Mouse (Mus musculus): ENCODE results near the gene Cdh4. TPM values are rescaled to one million over a fixed set of nuclear protein-coding genes. Genes with fewer than 3 reads are reported as not detected.

Cdh4 gene
- polyA plus RNA-seq, 1 experiment: not detected

DNA sequence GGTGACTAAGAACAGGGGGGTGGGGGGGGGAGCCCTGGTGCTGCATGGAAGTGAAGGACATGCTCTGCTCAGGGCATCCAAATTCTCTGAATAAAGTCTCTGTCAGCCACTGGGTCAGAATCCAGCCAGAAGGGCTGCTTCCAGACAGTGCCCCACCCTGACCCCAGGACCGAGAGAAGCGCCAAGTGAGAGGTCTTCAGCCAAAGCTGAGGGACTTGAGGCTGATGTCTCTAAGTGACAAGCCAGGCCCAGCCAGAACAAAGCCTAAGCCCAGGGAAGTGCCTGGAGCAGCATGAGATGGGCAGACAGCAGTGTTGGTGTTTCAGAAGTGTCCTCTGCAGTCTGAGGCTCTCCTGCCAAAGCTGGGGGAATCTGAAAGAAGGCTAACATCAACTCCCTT, 91.7 kb downstream of the Cdh4 start:
- Histone ChIP-seq H3K27me3 (replicated peaks) (peaks cover 1% of the 10 kb centered on the region), H3K4me1 (no peaks in the 10 kb centered on the region), H3K36me3 (replicated peaks; ENCODE audit: low read length) (no peaks in the 10 kb centered on the region), H3K9me3 (peaks cover 25% of the 10 kb centered on the region), H3K4me3 (replicated peaks) (no peak overlapping the region)
- TF ChIP-seq FLI1 (IDR thresholded peaks at IDR 0.05; ENCODE audit: low read length) (no peak), GATA1 (IDR thresholded peaks at IDR 0.05; ENCODE audit: borderline replicate concordance, low read length) (no peak)

DNA sequence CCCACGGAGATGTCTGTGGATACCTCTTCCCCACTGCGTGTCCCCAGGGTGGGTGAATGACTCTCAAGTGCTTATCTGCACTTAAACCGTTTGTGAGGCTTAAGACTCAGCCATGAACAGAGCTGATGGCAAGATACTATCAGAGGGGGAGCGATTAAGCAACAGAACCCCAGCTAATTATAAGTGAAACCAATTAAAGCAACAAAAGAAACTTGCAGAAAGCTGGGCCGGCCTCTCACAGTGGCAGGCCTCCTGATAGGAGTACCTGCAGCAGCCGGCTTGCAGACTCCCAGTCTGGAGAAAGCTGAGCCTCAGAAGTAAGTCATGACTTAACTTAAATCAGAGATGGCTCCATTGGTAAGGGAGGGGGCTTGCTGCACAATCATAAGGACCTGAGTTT, 93.0 kb downstream of the Cdh4 start:
- TF ChIP-seq FLI1 (IDR thresholded peaks at IDR 0.05; ENCODE audit: low read length): no peak
- no peak for TF ChIP-seq GATA1 (IDR thresholded peaks at IDR 0.05; ENCODE audit: borderline replicate concordance, low read length)
- Histone ChIP-seq H3K9me3 (peaks cover 27% of the 10 kb centered on the region), H3K4me1 (no peaks in the 10 kb centered on the region), H3K27me3 (replicated peaks) (peaks cover 1% of the 10 kb centered on the region), H3K36me3 (replicated peaks; ENCODE audit: low read length) (no peaks in the 10 kb centered on the region), H3K4me3 (replicated peaks) (no peak overlapping the region)

DNA sequence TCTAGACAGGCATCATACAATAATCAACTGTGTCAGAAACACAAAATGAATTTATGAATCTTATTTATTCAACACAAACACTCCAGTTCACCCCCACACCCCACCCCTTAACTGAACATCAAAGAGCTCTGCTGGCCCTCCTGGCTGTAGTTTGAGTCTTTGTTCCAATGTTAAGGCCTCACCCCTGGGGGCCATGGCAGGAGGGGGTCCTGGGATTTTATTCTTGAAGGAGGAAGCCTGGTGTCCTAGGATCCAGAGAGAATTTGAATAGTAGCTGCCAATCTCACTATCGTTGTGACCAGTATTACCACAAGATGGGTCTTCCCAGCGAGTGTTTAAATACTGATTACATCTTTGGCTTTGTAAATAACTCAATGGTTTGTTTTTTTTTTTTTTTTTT, 94.5 kb downstream of the Cdh4 start:
- H3K36me3 ChIP-seq (replicated peaks; ENCODE audit: low read length): no peaks in the 10 kb centered on the region
- H3K9me3 ChIP-seq: peaks cover 41% of the 10 kb centered on the region
- no peak for TF ChIP-seq FLI1 (IDR thresholded peaks at IDR 0.05; ENCODE audit: low read length)
- TF ChIP-seq GATA1 (IDR thresholded peaks at IDR 0.05; ENCODE audit: borderline replicate concordance, low read length): no peak
- peaks cover 1% of the 10 kb centered on the region for H3K27me3 ChIP-seq (replicated peaks)
- no peaks in the 10 kb centered on the region for H3K4me1 ChIP-seq
- H3K4me3 ChIP-seq (replicated peaks): no peak overlapping the region

- Histone ChIP-seq H3K4me1 (no peaks in the 10 kb centered on the region), H3K4me3 (replicated peaks) (no peak overlapping the region), H3K9me3 (peaks cover 46% of the 10 kb centered on the region), H3K36me3 (replicated peaks; ENCODE audit: low read length) (no peaks in the 10 kb centered on the region), H3K27me3 (replicated peaks) (peaks cover 1% of the 10 kb centered on the region)
- TF ChIP-seq FLI1 (IDR thresholded peaks at IDR 0.05; ENCODE audit: low read length): no peak
- TF ChIP-seq GATA1 (IDR thresholded peaks at IDR 0.05; ENCODE audit: borderline replicate concordance, low read length): no peak
These were observed 95.2 kb downstream of the Cdh4 start for GRCm38 (mm10) chr2:179537390-179537789.

DNA sequence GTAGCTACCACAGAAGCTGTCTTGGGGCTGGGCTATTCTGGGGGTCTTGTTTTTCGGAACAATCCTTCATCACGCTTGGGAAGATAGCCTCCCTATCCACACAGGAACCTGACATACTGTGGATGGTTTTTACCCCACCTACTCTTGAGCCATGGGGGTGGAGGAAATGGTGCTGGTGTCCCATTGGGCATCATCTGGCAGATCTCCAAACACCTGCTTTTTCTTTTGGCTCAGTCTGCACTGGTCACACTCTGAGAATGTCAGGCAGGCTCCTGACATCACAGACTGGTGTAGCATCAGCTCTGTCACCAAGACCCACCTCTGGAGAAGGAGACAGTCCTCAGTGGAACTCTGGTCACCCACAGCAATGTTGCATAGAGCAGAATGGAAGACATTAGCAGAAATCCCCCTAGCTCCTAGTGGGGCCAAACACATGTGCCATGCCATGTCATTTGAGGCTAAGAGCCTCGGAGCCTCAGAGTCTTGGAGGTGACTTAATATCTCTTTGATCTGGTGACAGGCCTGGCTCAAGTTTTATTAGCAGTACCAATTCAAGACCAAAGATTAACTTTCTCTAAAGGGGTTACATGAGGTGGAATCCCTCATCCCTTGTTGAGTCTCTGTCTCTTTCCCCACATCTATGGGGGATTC, 95.7 kb downstream of the Cdh4 start:
- H3K4me1 ChIP-seq: no peaks in the 10 kb centered on the region
- H3K27me3 ChIP-seq (replicated peaks): peaks cover 1% of the 10 kb centered on the region
- no peak overlapping the region for H3K4me3 ChIP-seq (replicated peaks)
- TF ChIP-seq FLI1 (IDR thresholded peaks at IDR 0.05; ENCODE audit: low read length): no peak
- no peak for TF ChIP-seq GATA1 (IDR thresholded peaks at IDR 0.05; ENCODE audit: borderline replicate concordance, low read length)
- no peaks in the 10 kb centered on the region for H3K36me3 ChIP-seq (replicated peaks; ENCODE audit: low read length)
- H3K9me3 ChIP-seq: peaks cover 45% of the 10 kb centered on the region

DNA sequence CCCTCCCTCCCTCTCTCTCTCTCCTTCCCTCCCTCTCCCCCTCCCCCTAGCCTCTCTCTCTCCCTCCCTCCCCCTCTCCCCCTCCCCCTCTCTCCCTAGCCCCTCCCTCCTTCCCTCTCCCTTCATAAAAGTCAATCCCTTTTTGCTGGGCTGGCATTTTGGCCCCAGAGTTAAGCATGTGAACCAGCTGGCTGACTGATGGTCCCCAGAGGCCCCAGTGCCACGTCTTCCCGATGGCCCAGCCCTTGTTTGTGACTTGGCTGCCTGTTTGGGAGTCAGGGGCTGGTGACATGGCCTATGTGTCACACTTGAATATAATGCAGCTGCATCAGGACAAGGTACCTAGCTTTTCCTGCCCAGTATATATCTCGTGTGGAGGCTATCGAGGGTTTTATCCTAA, 96.3 kb downstream of the Cdh4 start:
- TF ChIP-seq FLI1 (IDR thresholded peaks at IDR 0.05; ENCODE audit: low read length) (no peak), GATA1 (IDR thresholded peaks at IDR 0.05; ENCODE audit: borderline replicate concordance, low read length) (no peak)
- Histone ChIP-seq H3K9me3 (peaks cover 45% of the 10 kb centered on the region), H3K36me3 (replicated peaks; ENCODE audit: low read length) (no peaks in the 10 kb centered on the region), H3K27me3 (replicated peaks) (peaks cover 1% of the 10 kb centered on the region), H3K4me3 (replicated peaks) (no peak overlapping the region), H3K4me1 (no peaks in the 10 kb centered on the region)

GRCm38 (mm10) chr2:179539532-179540245, 97.5 kb downstream of the Cdh4 start:
- Histone ChIP-seq H3K27me3 (replicated peaks) (peaks cover 1% of the 10 kb centered on the region), H3K4me1 (no peaks in the 10 kb centered on the region), H3K36me3 (replicated peaks; ENCODE audit: low read length) (no peaks in the 10 kb centered on the region), H3K4me3 (replicated peaks) (no peak overlapping the region), H3K9me3 (peaks cover 51% of the 10 kb centered on the region)
- no peak for TF ChIP-seq GATA1 (IDR thresholded peaks at IDR 0.05; ENCODE audit: borderline replicate concordance, low read length)
- TF ChIP-seq FLI1 (IDR thresholded peaks at IDR 0.05; ENCODE audit: low read length): no peak

GRCm38 (mm10) chr2:179541096-179541495, 98.9 kb downstream of the Cdh4 start:
- H3K4me3 ChIP-seq (replicated peaks): peak overlapping the region; percentile 7
- TF ChIP-seq FLI1 (IDR thresholded peaks at IDR 0.05; ENCODE audit: low read length): no peak
- peaks cover 64% of the 10 kb centered on the region for H3K9me3 ChIP-seq
- peaks cover 1% of the 10 kb centered on the region for H3K27me3 ChIP-seq (replicated peaks)
- H3K4me1 ChIP-seq: no peaks in the 10 kb centered on the region
- no peaks in the 10 kb centered on the region for H3K36me3 ChIP-seq (replicated peaks; ENCODE audit: low read length)

DNA sequence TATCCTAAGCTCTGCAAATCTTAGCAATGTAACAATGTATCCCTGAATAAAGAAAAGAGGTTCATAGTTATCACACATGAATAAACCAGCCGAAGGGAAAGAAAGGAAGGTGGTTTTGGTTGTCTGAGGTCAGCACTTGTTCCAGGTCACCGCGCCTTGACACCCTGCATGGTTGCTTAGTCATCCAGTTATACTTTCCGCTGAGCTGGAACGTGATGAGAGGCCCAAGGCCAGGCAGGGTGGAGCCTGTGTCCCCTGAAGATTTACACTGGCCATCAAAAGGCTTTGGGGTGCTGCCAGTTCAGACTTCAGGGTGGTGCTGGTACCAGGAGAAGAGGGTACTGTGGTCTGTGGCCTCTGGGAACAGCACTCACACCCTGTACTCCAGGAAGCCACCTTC, 105.4 kb downstream of the Cdh4 start:
- no peak for TF ChIP-seq GATA1 (IDR thresholded peaks at IDR 0.05; ENCODE audit: borderline replicate concordance, low read length)
- TF ChIP-seq FLI1 (IDR thresholded peaks at IDR 0.05; ENCODE audit: low read length): no peak
- Histone ChIP-seq H3K4me1 (no peaks in the 10 kb centered on the region), H3K27me3 (replicated peaks) (no peaks in the 10 kb centered on the region), H3K9me3 (peaks cover 79% of the 10 kb centered on the region), H3K36me3 (replicated peaks; ENCODE audit: low read length) (no peaks in the 10 kb centered on the region), H3K4me3 (replicated peaks) (no peak overlapping the region)

GRCm38 (mm10) chr2:179555928-179556327, 113.7 kb downstream of the Cdh4 start:
- Histone ChIP-seq H3K4me1 (no peaks in the 10 kb centered on the region), H3K27me3 (replicated peaks) (no peaks in the 10 kb centered on the region), H3K9me3 (peaks cover 36% of the 10 kb centered on the region), H3K4me3 (replicated peaks) (no peak overlapping the region), H3K36me3 (replicated peaks; ENCODE audit: low read length) (no peaks in the 10 kb centered on the region)
- no peak for TF ChIP-seq FLI1 (IDR thresholded peaks at IDR 0.05; ENCODE audit: low read length)
- no peak for TF ChIP-seq GATA1 (IDR thresholded peaks at IDR 0.05; ENCODE audit: borderline replicate concordance, low read length)
